Mouse (Mus musculus): ENCODE results near the gene Cald1. TPM values are rescaled to one million over a fixed set of nuclear protein-coding genes. Genes with fewer than 3 reads are reported as not detected.

The Cald1 gene
- 17.7 and 24.7 TPM in 2 replicates for polyA plus RNA-seq (2012; rRNA removed)

DNA sequence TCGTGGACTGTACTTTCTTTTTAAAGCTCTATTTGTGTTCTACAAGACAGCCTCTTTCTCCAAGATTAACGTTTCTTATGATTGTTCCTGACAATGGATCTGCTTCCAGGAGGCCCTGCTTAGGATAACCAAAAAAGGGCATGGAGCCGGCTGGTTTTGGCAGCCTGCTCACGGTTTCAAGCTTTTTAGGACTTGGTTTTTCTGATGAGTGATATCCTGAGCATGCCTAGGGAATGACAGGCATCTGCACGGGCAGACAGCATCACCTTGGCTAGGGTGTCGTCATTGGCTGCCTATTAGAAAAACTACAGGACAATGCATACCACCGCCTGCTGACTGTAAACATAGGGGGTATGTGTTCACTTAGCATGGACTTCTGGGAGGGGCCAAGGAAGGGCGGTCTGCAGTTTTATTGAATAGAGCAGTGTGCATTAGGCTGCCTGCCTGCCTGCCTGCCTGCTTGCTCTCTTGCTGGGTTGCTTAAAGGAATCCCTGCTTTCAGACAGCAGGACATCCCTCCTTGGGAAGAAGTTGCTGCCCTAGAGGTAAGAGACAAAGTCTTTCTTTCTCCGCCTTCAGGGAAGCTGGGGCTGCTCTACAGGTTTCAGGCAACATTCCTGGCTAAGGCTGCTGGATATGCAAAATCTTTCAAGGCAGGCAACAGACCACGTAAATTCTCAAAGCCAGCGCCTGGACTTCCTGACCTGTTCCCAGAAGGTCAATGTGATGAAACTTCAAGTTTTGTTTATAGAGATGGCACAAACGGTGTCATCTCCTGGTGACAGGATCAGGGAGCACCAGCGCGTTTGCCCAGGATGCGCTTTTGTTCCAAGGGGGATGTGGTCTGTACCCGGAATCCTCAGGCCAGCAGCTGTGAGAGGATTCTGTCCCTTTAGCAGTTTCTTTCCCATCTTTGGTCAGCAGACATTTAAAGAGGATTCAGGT is at the start of gene Cald1:
Gene Cald1, plus strand, starts transcription at position 380 of the 945 bp plus-strand sequence.
- H3K27ac ChIP-seq (ENCODE audit: insufficient read depth, low read depth, low read length) = peak within 1 kb of the TSS; percentile 96
- 15% methylated on average over 16 of the region's 16 CpGs for WGBS

DNA sequence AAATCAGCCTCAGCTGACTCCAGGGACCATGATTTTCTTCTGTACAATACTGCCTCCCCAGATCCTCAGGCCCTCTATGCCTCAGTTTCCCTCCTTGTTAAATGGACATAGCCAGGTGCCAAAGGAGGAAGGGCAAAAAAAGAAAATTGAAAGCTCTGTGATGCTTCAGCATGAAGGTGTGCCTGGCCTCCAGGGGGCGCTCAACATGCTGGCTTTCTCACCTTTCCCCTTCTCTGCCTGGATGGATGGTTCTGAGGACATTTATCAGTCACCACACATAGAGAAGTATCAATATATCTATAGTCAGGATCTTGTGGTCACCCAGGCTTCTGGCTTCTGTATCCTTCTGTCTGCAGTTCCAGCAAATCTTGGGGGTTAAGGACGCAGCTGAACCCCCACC is 49.3 kb upstream of the Cald1 start:
- DNase-seq = peak; percentile 56
- Histone ChIP-seq H3K4me1 (ENCODE audit: control insufficient read depth, insufficient read depth, low read length) (no peaks in the 10 kb centered on the region), H3K27ac (ENCODE audit: insufficient read depth, low read depth, low read length) (no peak overlapping the region), H3K27me3 (replicated peaks; ENCODE audit: control insufficient read depth, insufficient read depth, low read length) (no peaks in the 10 kb centered on the region), H3K4me3 (ENCODE audit: insufficient read depth, low read depth, low read length) (no peak overlapping the region), H3K36me3 (ENCODE audit: control insufficient read depth, insufficient read depth, low read length) (no peaks in the 10 kb centered on the region)
- TF ChIP-seq CTCF (conservative IDR thresholded peaks at IDR 0.05; ENCODE audit: insufficient read depth, insufficient read length, low read depth, low read length) = peak; percentile 88
- TF ChIP-seq POLR2A (IDR thresholded peaks at IDR 0.05; ENCODE audit: low read depth, low read length) = no peak
- WGBS = 54% methylated on average over 2 of the region's 2 CpGs

More for the DNA sequence above, at the start of gene Cald1:
- Histone ChIP-seq H3K36me3 (ENCODE audit: control insufficient read depth, insufficient read depth, low read length) (no peaks in the 10 kb centered on the region), H3K27me3 (replicated peaks; ENCODE audit: control insufficient read depth, insufficient read depth, low read length) (no peaks in the 10 kb centered on the region), H3K4me3 (ENCODE audit: insufficient read depth, low read depth, low read length) (peak within 1 kb of the TSS; percentile 61), H3K4me1 (ENCODE audit: control insufficient read depth, insufficient read depth, low read length) (peaks cover 4% of the 10 kb centered on the region; the same call in 1 of the 2 replicates)
- TF ChIP-seq CTCF (conservative IDR thresholded peaks at IDR 0.05; ENCODE audit: insufficient read depth, insufficient read length, low read depth, low read length) (no peak), POLR2A (IDR thresholded peaks at IDR 0.05; ENCODE audit: low read depth, low read length) (peak; percentile 24)
- DNase-seq = peak; percentile 74

DNA sequence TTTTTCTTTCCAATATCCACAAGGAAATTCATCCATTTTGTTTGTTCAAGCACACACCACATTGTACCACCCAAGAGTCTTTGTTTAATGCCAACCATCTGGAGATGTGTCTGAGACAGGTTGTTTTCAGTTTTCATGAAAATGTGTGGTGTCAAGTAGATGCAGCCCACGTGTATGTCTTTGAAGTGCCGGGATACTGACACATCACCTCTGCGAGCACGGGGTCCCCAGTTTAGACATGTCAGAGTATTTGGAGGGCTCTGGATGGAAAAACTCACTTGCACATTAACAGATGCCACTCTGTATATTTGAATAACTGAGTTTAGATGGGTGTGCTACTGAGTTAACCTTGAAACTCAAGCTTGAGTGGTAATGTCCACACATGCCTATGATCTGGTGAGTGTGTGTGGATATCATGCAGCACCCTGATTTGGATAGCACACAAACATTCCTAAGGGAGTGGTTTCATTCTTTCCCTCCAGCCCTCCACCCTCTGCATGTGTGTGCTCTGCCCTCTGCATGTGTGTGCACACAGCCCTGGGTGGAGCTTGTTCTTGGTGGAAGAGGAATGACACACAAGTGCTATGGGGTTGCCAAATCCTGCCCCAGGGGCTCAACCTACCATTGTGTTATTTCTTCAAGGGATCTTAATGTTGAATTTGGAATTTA is 45.7 kb upstream of the Cald1 start:
- no peak overlapping the region for H3K4me3 ChIP-seq (ENCODE audit: insufficient read depth, low read depth, low read length)
- no peak overlapping the region for H3K27ac ChIP-seq (ENCODE audit: insufficient read depth, low read depth, low read length)
- TF ChIP-seq POLR2A (IDR thresholded peaks at IDR 0.05; ENCODE audit: low read depth, low read length) (no peak), CTCF (conservative IDR thresholded peaks at IDR 0.05; ENCODE audit: insufficient read depth, insufficient read length, low read depth, low read length) (no peak)
- no peak for DNase-seq
- no peaks in the 10 kb centered on the region for H3K36me3 ChIP-seq (ENCODE audit: control insufficient read depth, insufficient read depth, low read length)
- H3K27me3 ChIP-seq (replicated peaks; ENCODE audit: control insufficient read depth, insufficient read depth, low read length) = no peaks in the 10 kb centered on the region
- H3K4me1 ChIP-seq (ENCODE audit: control insufficient read depth, insufficient read depth, low read length) = no peaks in the 10 kb centered on the region
- 88% methylated on average over 4 of the region's 4 CpGs for WGBS

DNA sequence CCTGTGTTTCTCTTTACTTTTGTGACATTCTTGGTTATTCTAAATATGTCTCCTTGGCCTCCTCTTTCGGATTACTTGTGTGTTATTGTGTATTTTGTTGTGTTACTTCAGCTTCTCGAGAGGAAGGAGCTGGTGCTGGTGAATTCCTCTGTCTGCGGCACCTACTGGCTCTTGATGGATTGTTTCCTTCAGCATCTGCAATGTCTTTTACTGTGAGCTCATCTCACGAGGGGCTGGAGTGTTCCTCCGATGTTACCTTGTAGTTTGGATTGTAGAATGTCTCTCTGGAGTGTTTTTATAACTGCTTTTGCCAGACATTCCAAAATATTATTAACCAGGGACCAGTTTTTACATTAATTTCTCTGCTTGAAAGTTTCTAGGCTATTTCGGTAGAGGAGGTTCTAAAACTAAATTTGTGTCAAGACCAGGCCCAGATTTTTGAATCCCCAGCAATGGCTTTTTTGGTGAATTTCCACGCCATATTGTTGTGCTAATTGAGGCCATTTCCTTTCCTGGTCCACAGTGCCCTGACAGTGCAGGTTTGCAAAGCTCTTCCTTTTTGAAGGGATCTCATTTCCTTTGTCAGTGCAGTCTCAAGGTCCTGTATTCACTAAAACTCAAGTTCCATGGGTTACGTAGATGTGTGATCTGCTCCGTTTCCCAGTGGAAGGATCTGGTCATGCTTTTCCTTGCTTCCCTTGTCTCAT is 43.9 kb upstream of the Cald1 start:
- Histone ChIP-seq H3K4me3 (ENCODE audit: insufficient read depth, low read depth, low read length) (no peak overlapping the region), H3K27ac (ENCODE audit: insufficient read depth, low read depth, low read length) (0 out of 2 replicates have a peak overlapping the region, but pooled peaks have one; percentile 16), H3K4me1 (ENCODE audit: control insufficient read depth, insufficient read depth, low read length) (no peaks in the 10 kb centered on the region), H3K27me3 (replicated peaks; ENCODE audit: control insufficient read depth, insufficient read depth, low read length) (no peaks in the 10 kb centered on the region), H3K36me3 (ENCODE audit: control insufficient read depth, insufficient read depth, low read length) (no peaks in the 10 kb centered on the region)
- no peak for TF ChIP-seq POLR2A (IDR thresholded peaks at IDR 0.05; ENCODE audit: low read depth, low read length)
- no peak for TF ChIP-seq CTCF (conservative IDR thresholded peaks at IDR 0.05; ENCODE audit: insufficient read depth, insufficient read length, low read depth, low read length)
- 65% methylated on average over 9 of the region's 9 CpGs for WGBS
- no peak for DNase-seq

DNA sequence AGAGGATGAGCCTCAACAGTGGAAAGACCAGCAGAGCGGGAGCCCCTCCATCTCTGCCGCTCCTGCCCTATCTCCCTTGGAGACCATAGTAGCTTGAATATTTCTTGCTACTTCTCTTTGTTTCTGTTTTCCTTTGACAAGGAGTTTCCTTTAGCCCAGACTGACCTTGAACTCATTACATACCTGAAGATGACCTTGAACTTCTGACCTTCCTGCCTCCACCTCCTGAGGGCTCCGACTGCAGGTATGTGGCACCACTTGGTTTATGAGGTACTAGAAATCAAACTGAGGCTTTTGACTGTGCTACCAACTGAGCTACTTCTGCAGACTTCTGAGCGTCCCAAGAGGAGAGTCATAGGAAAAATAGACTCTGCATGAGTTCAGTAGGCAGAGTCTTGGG is 38.8 kb upstream of the Cald1 start:
- no peaks in the 10 kb centered on the region for H3K36me3 ChIP-seq (ENCODE audit: control insufficient read depth, insufficient read depth, low read length)
- 82% methylated on average over 4 of the region's 4 CpGs for WGBS

DNA sequence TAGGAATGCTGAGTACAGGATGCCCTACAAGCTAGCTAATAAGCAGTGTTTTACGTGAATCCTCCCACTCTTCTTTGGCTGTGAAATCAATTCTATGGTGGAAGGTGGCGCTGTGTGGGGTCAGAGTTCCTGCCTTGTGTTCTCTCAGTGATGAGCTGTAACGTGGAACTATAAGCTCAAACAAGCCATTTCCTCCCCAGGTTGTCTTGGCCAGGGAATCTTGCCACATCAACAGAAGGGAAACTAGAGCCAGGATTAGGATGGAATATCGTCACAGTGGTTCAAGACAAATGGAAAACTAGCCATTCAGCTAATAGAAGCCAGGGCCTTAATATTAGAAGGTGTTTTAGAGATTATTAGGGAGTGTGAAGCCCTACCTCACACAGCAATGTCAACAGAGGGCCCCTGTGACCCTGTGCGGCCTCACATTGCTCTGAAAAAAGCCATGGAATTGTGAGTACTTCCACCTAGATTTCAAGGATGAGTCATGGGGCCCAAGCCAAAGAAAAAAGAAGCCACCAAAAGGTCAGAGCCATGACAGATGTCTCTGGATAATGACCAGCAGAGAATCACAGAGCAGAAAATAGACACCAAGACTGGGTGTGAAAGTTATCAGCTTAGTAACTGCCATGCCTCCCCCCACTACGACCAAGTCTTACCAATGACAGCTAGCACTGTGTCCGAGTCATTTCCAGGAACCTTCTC is 33.0 kb upstream of the Cald1 start:
- H3K27ac ChIP-seq (ENCODE audit: insufficient read depth, low read depth, low read length) = no peak overlapping the region
- DNase-seq = no peak
- no peaks in the 10 kb centered on the region for H3K36me3 ChIP-seq (ENCODE audit: control insufficient read depth, insufficient read depth, low read length)
- H3K27me3 ChIP-seq (replicated peaks; ENCODE audit: control insufficient read depth, insufficient read depth, low read length) = no peaks in the 10 kb centered on the region
- no peaks in the 10 kb centered on the region for H3K4me1 ChIP-seq (ENCODE audit: control insufficient read depth, insufficient read depth, low read length)
- WGBS = 72% methylated on average over 7 of the region's 7 CpGs
- H3K4me3 ChIP-seq (ENCODE audit: insufficient read depth, low read depth, low read length) = no peak overlapping the region
- TF ChIP-seq POLR2A (IDR thresholded peaks at IDR 0.05; ENCODE audit: low read depth, low read length) (no peak), CTCF (conservative IDR thresholded peaks at IDR 0.05; ENCODE audit: insufficient read depth, insufficient read length, low read depth, low read length) (no peak)

More for the DNA sequence above, 38.8 kb upstream of the Cald1 start:
- no peak overlapping the region for H3K4me3 ChIP-seq (ENCODE audit: insufficient read depth, low read depth, low read length)
- no peak for TF ChIP-seq POLR2A (IDR thresholded peaks at IDR 0.05; ENCODE audit: low read depth, low read length)
- TF ChIP-seq CTCF (conservative IDR thresholded peaks at IDR 0.05; ENCODE audit: insufficient read depth, insufficient read length, low read depth, low read length) = no peak
- DNase-seq = no peak
- no peaks in the 10 kb centered on the region for H3K4me1 ChIP-seq (ENCODE audit: control insufficient read depth, insufficient read depth, low read length)
- no peaks in the 10 kb centered on the region for H3K27me3 ChIP-seq (replicated peaks; ENCODE audit: control insufficient read depth, insufficient read depth, low read length)
- H3K27ac ChIP-seq (ENCODE audit: insufficient read depth, low read depth, low read length) = no peak overlapping the region

Measured in kidney, adult 2 months (tissue).